Mouse (Mus musculus) frontal cortex, postnatal 36 days (tissue): ENCODE results near the gene Msn.
"Not testable (repeated sequence)": the region's sequence is repeated elsewhere in the genome, so short reads cannot be mapped to it uniquely, and the experiment has no call there.

Experiments
- DNase-seq, 2 experiments: peaks; one replicate each; pipeline ENCODE4 v3.0.0; 2022; ENCODE audit warnings: low spot score in 2 of 2

Gene Msn

GRCm38 (mm10) chrX:96144960-96145488, 49.2 kb downstream of the Msn start:
- no peak for DNase-seq

- no peak for DNase-seq
These were observed 52.4 kb downstream of the Msn start for GRCm38 (mm10) chrX:96148217-96148616.

GRCm38 (mm10) chrX:96153362-96153761, 57.5 kb downstream of the Msn start:
- DNase-seq = no peak

- no peak for DNase-seq
These were observed 62.1 kb downstream of the Msn start for GRCm38 (mm10) chrX:96157936-96158335.

- DNase-seq = peak in 1 of 2 experiments; percentile 3
These were observed 66.7 kb downstream of the Msn start for GRCm38 (mm10) chrX:96162571-96162970.

- peak in 1 of 2 experiments; percentile 5 for DNase-seq
These were observed 76.0 kb downstream of the Msn start for GRCm38 (mm10) chrX:96171645-96172388.

GRCm38 (mm10) chrX:96178437-96178836, 82.6 kb downstream of the Msn start:
- peak; percentile 13 to 19 for DNase-seq

GRCm38 (mm10) chrX:96184100-96184732, 88.4 kb downstream of the Msn start:
- no peak for DNase-seq

GRCm38 (mm10) chrX:96205143-96205542, 109.3 kb downstream of the Msn start:
- DNase-seq = not testable (repeated sequence)

GRCm38 (mm10) chrX:96206872-96207271, 111.0 kb downstream of the Msn start:
- no peak for DNase-seq

GRCm38 (mm10) chrX:96218088-96218487, 122.2 kb downstream of the Msn start:
- DNase-seq = no peak
